Mouse (Mus musculus): ENCODE results near the gene Ppp1r1b.

GRCm38 (mm10) chr11:98320381-98320780, 27.8 kb upstream of the Ppp1r1b start:
- no peak for TF ChIP-seq POLR2A (IDR thresholded peaks at IDR 0.05; ENCODE audit: insufficient read depth, low read depth, low read length)
- TF ChIP-seq CTCF (IDR thresholded peaks at IDR 0.05), result no peak

Data from heart, adult 2 months (tissue).